Mouse (Mus musculus): Measurements from ENCODE around the gene Mgat5. TPM values are rescaled to one million over a fixed set of nuclear protein-coding genes. Genes with fewer than 3 reads are reported as not detected.

Mgat5 gene
- total RNA-seq, 1 experiment: 11.0 TPM

- H3K27ac ChIP-seq (ENCODE audit: insufficient read depth, low read depth, low read length, poor library complexity, severe bottlenecking): no peak overlapping the region
- H3K36me3 ChIP-seq (ENCODE audit: control insufficient read depth, insufficient read depth, low read length, poor library complexity, severe bottlenecking): no peaks in the 10 kb centered on the region
- H3K4me1 ChIP-seq (ENCODE audit: control insufficient read depth in 2 of 2, insufficient read depth in 2 of 2, low read length in 2 of 2, poor library complexity in 1 of 2): no peaks in the 10 kb centered on the region
- TF ChIP-seq ZNF384 (IDR thresholded peaks at IDR 0.05; ENCODE audit: low read depth, low read length) (no peak), ZC3H11A (IDR thresholded peaks at IDR 0.05; ENCODE audit: borderline replicate concordance, low read depth, low read length) (no peak), CHD2 (IDR thresholded peaks at IDR 0.05; ENCODE audit: low read depth, low read length) (no peak), MAFK (IDR thresholded peaks at IDR 0.05; ENCODE audit: insufficient read depth, low read depth, low read length) (no peak)
- H3K4me3 ChIP-seq (ENCODE audit: insufficient read depth in 1 of 2, low read depth in 1 of 2, low read length in 2 of 2, poor library complexity in 1 of 2, severe bottlenecking in 1 of 2): no peak overlapping the region
- DNase-seq (ENCODE audit: low read depth, low spot score): no peak
- in situ Hi-C loops (cut with MboI; ENCODE audit: low sequenced_read_pairs in 2 of 2, unreplicated experiment in 2 of 2): loop anchor here in 1 of 2 experiments (25.0 kb wide), 1 partner anchor 247 kb away; the partner anchor contains the start of gene Ccnt2
- H3K9me3 ChIP-seq (ENCODE audit: control insufficient read depth, insufficient read depth, low read depth, low read length): no peaks in the 10 kb centered on the region
- H3K9ac ChIP-seq (ENCODE audit: insufficient read depth, low read depth, low read length, poor library complexity, severe bottlenecking): no peak overlapping the region; the same call in 1 of the 2 replicates
These were observed 310.1 kb downstream of the Mgat5 start for GRCm38 (mm10) chr1:127514888-127515287.

- no peak for TF ChIP-seq HCFC1 (IDR thresholded peaks at IDR 0.05; ENCODE audit: borderline replicate concordance, insufficient read depth, low read length)
- no peak for TF ChIP-seq ZNF384 (IDR thresholded peaks at IDR 0.05; ENCODE audit: low read depth, low read length)
- TF ChIP-seq MAFK (IDR thresholded peaks at IDR 0.05; ENCODE audit: insufficient read depth, low read depth, low read length): no peak
- TF ChIP-seq CHD2 (IDR thresholded peaks at IDR 0.05; ENCODE audit: low read depth, low read length): no peak
- no peak for TF ChIP-seq ZC3H11A (IDR thresholded peaks at IDR 0.05; ENCODE audit: borderline replicate concordance, low read depth, low read length)
- no peak overlapping the region for H3K9ac ChIP-seq (ENCODE audit: insufficient read depth, low read depth, low read length, poor library complexity, severe bottlenecking)
- peaks cover 0 to 7% of the 10 kb centered on the region in 2 experiments; a peak in 1 of 4 replicates for H3K4me1 ChIP-seq (ENCODE audit: control insufficient read depth in 2 of 2, insufficient read depth in 2 of 2, low read length in 2 of 2, poor library complexity in 1 of 2)
- H3K4me3 ChIP-seq (ENCODE audit: insufficient read depth in 1 of 2, low read depth in 1 of 2, low read length in 2 of 2, poor library complexity in 1 of 2, severe bottlenecking in 1 of 2): no peak overlapping the region
- no peak overlapping the region for H3K27ac ChIP-seq (ENCODE audit: insufficient read depth, low read depth, low read length, poor library complexity, severe bottlenecking)
- H3K36me3 ChIP-seq (ENCODE audit: control insufficient read depth, insufficient read depth, low read length, poor library complexity, severe bottlenecking): no peaks in the 10 kb centered on the region
- in situ Hi-C loops (cut with MboI; ENCODE audit: low sequenced_read_pairs in 2 of 2, unreplicated experiment in 2 of 2): loop anchor here in 1 of 2 experiments (25.0 kb wide), 1 partner anchor 239 kb away; the partner anchor contains the start of gene Ccnt2
- H3K9me3 ChIP-seq (ENCODE audit: control insufficient read depth, insufficient read depth, low read depth, low read length): no peaks in the 10 kb centered on the region
- DNase-seq (ENCODE audit: low read depth, low spot score): no peak
These were observed 318.5 kb downstream of the Mgat5 start for GRCm38 (mm10) chr1:127523364-127523763.

GRCm38 (mm10) chr1:127530849-127531580 lies 326.2 kb downstream of the Mgat5 start:
- in situ Hi-C loops (cut with MboI; ENCODE audit: low sequenced_read_pairs in 2 of 2, unreplicated experiment in 2 of 2): no loop called here
- no peak overlapping the region for H3K9ac ChIP-seq (ENCODE audit: insufficient read depth, low read depth, low read length, poor library complexity, severe bottlenecking)
- no peaks in the 10 kb centered on the region for H3K36me3 ChIP-seq (ENCODE audit: control insufficient read depth, insufficient read depth, low read length, poor library complexity, severe bottlenecking)
- DNase-seq (ENCODE audit: low read depth, low spot score): no peak
- no peak overlapping the region for H3K4me3 ChIP-seq (ENCODE audit: insufficient read depth in 1 of 2, low read depth in 1 of 2, low read length in 2 of 2, poor library complexity in 1 of 2, severe bottlenecking in 1 of 2)
- H3K9me3 ChIP-seq (ENCODE audit: control insufficient read depth, insufficient read depth, low read depth, low read length): no peaks in the 10 kb centered on the region
- TF ChIP-seq ZC3H11A (IDR thresholded peaks at IDR 0.05; ENCODE audit: borderline replicate concordance, low read depth, low read length) (no peak), HCFC1 (IDR thresholded peaks at IDR 0.05; ENCODE audit: borderline replicate concordance, insufficient read depth, low read length) (no peak), MAFK (IDR thresholded peaks at IDR 0.05; ENCODE audit: insufficient read depth, low read depth, low read length) (no peak), CHD2 (IDR thresholded peaks at IDR 0.05; ENCODE audit: low read depth, low read length) (no peak), ZNF384 (IDR thresholded peaks at IDR 0.05; ENCODE audit: low read depth, low read length) (no peak)
- H3K27ac ChIP-seq (ENCODE audit: insufficient read depth, low read depth, low read length, poor library complexity, severe bottlenecking): no peak overlapping the region
- no peaks in the 10 kb centered on the region for H3K4me1 ChIP-seq (ENCODE audit: control insufficient read depth in 2 of 2, insufficient read depth in 2 of 2, low read length in 2 of 2, poor library complexity in 1 of 2)

DNA sequence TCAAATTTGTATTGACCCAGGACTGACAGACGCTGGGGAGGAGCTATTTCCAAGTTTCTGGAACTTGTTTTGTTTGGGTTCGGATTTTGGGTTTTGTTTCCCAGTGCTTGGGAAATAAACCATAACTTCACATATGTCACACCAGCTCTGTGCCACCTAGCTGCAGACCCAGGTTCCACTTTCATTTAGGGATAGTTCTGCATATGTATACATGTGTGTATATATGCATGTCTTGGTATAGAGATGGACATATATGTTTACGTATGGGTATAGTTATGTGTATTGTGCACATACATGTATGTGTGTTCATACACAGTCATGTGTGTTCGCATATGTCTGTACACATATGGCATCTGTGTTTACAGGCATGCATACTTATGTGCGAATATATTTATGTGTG lies 326.9 kb downstream of the Mgat5 start:
- H3K4me3 ChIP-seq (ENCODE audit: insufficient read depth in 1 of 2, low read depth in 1 of 2, low read length in 2 of 2, poor library complexity in 1 of 2, severe bottlenecking in 1 of 2): no peak overlapping the region
- in situ Hi-C loops (cut with MboI; ENCODE audit: low sequenced_read_pairs in 2 of 2, unreplicated experiment in 2 of 2): no loop called here
- H3K9me3 ChIP-seq (ENCODE audit: control insufficient read depth, insufficient read depth, low read depth, low read length): no peaks in the 10 kb centered on the region
- no peaks in the 10 kb centered on the region for H3K4me1 ChIP-seq (ENCODE audit: control insufficient read depth in 2 of 2, insufficient read depth in 2 of 2, low read length in 2 of 2, poor library complexity in 1 of 2)
- H3K9ac ChIP-seq (ENCODE audit: insufficient read depth, low read depth, low read length, poor library complexity, severe bottlenecking): no peak overlapping the region
- H3K27ac ChIP-seq (ENCODE audit: insufficient read depth, low read depth, low read length, poor library complexity, severe bottlenecking): no peak overlapping the region
- H3K36me3 ChIP-seq (ENCODE audit: control insufficient read depth, insufficient read depth, low read length, poor library complexity, severe bottlenecking): no peaks in the 10 kb centered on the region
- TF ChIP-seq MAFK (IDR thresholded peaks at IDR 0.05; ENCODE audit: insufficient read depth, low read depth, low read length) (no peak), ZNF384 (IDR thresholded peaks at IDR 0.05; ENCODE audit: low read depth, low read length) (no peak), HCFC1 (IDR thresholded peaks at IDR 0.05; ENCODE audit: borderline replicate concordance, insufficient read depth, low read length) (no peak), ZC3H11A (IDR thresholded peaks at IDR 0.05; ENCODE audit: borderline replicate concordance, low read depth, low read length) (no peak)
- DNase-seq (ENCODE audit: low read depth, low spot score): no peak
